Mouse (Mus musculus): ENCODE measurements at regions not wholly inside any gene's neighbourhood (a gene's known extent, or its start where the extent isn't known, plus 50 kb on each side); places are given as distances from the start of the nearest gene placed in this dataset.

DNA sequence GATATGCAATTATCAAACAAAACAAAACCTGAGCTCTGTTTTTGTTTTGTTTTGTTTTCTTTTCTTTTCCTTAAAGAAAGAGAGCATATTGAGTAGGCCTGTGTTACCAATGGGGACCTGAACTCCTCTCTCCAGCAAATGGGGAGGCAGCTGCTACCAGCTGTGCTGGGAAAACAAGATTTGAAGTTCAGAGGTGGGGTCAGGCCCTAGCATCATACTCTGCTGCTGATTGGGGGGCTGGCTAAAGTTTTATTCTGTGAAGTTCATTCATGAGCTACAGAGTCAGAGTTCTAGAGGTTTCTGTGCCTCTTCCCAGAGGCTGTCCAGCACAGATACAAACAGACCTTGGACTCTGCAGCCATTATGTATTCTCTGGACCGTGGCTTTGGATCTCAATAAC, 117.7 kb downstream of the Rassf10 start:
- TF ChIP-seq CTCF (IDR thresholded peaks at IDR 0.05) = no peak
- TF ChIP-seq EP300 (IDR thresholded peaks at IDR 0.05) = no peak
- Histone ChIP-seq H3K4me3 (ENCODE audit: low read depth, low read length) (no peak overlapping the region), H3K27ac (ENCODE audit: low read length) (no peak overlapping the region), H3K9ac (replicated peaks; ENCODE audit: low read depth) (no peak overlapping the region), H3K4me2 (replicated peaks; ENCODE audit: low read depth, low read length) (no peak overlapping the region), H3K27me3 (replicated peaks; ENCODE audit: insufficient read depth, low read length) (no peaks in the 10 kb centered on the region), H3K9me3 (ENCODE audit: low read length) (no peaks in the 10 kb centered on the region), H3K4me1 (ENCODE audit: insufficient read depth, low read depth, low read length) (no peaks in the 10 kb centered on the region), H3K36me3 (ENCODE audit: insufficient read depth, low read length) (no peaks in the 10 kb centered on the region)
- ATAC-seq = no peak
- no peak for DNase-seq (ENCODE audit: low spot score)
- WGBS = 73% methylated on average over 1 of the region's 1 CpGs

DNA sequence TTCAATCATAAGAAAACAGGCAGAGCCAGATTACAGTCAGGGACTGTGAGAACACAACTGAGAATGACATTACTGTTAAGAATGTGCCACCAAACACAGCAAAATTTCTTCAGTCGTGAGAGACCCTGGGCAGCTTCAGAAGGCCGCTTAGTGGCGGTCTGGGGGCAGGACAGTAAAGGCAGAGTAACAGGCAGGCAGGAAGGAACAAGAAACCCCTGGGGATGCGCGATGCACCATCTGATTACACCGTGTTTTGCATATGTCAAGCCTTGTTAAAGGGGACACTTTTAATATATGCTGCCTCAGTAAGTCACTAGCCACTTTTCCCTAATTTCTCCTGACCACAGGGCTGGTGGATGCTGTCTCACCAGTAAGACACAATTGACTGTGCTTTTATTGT, 120.0 kb downstream of the Rassf10 start:
- no peak for ATAC-seq
- WGBS = 66% methylated on average over 6 of the region's 6 CpGs
- H3K4me3 ChIP-seq (ENCODE audit: low read depth, low read length) = no peak overlapping the region

DNA sequence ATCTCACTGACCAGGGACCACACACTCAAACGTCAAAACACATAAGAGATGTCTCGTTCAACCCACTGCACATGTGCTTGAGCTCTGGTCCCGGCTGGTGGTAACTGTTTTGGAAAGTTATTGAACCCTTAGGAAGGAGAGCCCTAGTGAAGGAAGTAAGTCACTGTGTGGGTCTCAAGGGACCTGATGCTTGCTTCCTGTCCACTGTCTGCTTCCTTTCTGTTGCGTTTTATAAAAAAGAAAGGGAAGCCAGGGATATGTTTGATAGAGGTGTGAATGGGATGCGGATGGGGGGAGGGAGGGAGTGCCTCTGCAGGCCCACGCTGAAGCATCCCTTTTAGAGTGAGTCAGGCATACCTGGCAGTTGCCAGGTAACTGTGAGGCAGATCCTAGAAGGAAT, 121.6 kb downstream of the Rassf10 start:
- no peaks in the 10 kb centered on the region for H3K27me3 ChIP-seq (replicated peaks; ENCODE audit: insufficient read depth, low read length)
- no peak overlapping the region for H3K9ac ChIP-seq (replicated peaks; ENCODE audit: low read depth)
- ATAC-seq (no peak), DNase-seq (ENCODE audit: low spot score) (no peak)
- no peak overlapping the region for H3K27ac ChIP-seq (ENCODE audit: low read length)
- no peak for TF ChIP-seq EP300 (IDR thresholded peaks at IDR 0.05)
- TF ChIP-seq CTCF (IDR thresholded peaks at IDR 0.05) = no peak
- no peak overlapping the region for H3K4me2 ChIP-seq (replicated peaks; ENCODE audit: low read depth, low read length)
- no peaks in the 10 kb centered on the region for H3K4me1 ChIP-seq (ENCODE audit: insufficient read depth, low read depth, low read length)
- no peaks in the 10 kb centered on the region for H3K9me3 ChIP-seq (ENCODE audit: low read length)
- 42% methylated on average over 6 of the region's 6 CpGs for WGBS
- no peak overlapping the region for H3K4me3 ChIP-seq (ENCODE audit: low read depth, low read length)
- H3K36me3 ChIP-seq (ENCODE audit: insufficient read depth, low read length) = no peaks in the 10 kb centered on the region

More for the DNA sequence above, 120.0 kb downstream of the Rassf10 start:
- Histone ChIP-seq H3K4me1 (ENCODE audit: insufficient read depth, low read depth, low read length) (no peaks in the 10 kb centered on the region), H3K27me3 (replicated peaks; ENCODE audit: insufficient read depth, low read length) (no peaks in the 10 kb centered on the region), H3K36me3 (ENCODE audit: insufficient read depth, low read length) (no peaks in the 10 kb centered on the region), H3K9me3 (ENCODE audit: low read length) (no peaks in the 10 kb centered on the region), H3K27ac (ENCODE audit: low read length) (no peak overlapping the region), H3K9ac (replicated peaks; ENCODE audit: low read depth) (no peak overlapping the region), H3K4me2 (replicated peaks; ENCODE audit: low read depth, low read length) (no peak overlapping the region)
- TF ChIP-seq EP300 (IDR thresholded peaks at IDR 0.05) = no peak
- no peak for TF ChIP-seq CTCF (IDR thresholded peaks at IDR 0.05)
- no peak for DNase-seq (ENCODE audit: low spot score)

DNA sequence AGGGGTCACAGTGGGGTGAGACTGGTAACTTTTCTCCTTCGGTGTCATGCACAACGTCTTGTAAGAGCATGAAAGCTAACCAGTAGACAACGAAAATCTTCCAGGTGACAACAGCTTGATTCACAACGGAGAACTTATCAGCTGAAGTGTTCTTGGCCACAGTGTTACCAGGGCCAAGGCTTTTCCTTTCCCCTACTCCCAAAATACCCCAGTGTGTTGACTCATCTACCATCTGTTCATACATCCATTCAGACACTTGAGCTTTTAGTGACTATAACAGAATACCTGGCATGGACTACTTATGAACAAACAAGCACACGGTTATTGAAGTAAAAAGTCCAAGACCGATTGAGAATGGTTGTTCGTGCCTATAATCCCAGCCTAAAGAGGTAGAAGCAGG, 122.5 kb downstream of the Rassf10 start:
- H3K4me3 ChIP-seq (ENCODE audit: low read depth, low read length) = no peak overlapping the region
- WGBS = 73% methylated on average over 7 of the region's 7 CpGs
- H3K27ac ChIP-seq (ENCODE audit: low read length) = no peak overlapping the region
- H3K27me3 ChIP-seq (replicated peaks; ENCODE audit: insufficient read depth, low read length) = no peaks in the 10 kb centered on the region
- no peak for DNase-seq (ENCODE audit: low spot score)
- H3K9ac ChIP-seq (replicated peaks; ENCODE audit: low read depth) = no peak overlapping the region
- no peaks in the 10 kb centered on the region for H3K9me3 ChIP-seq (ENCODE audit: low read length)
- H3K4me2 ChIP-seq (replicated peaks; ENCODE audit: low read depth, low read length) = no peak overlapping the region
- TF ChIP-seq EP300 (IDR thresholded peaks at IDR 0.05) = no peak
- no peak for ATAC-seq
- no peaks in the 10 kb centered on the region for H3K4me1 ChIP-seq (ENCODE audit: insufficient read depth, low read depth, low read length)
- no peaks in the 10 kb centered on the region for H3K36me3 ChIP-seq (ENCODE audit: insufficient read depth, low read length)

DNA sequence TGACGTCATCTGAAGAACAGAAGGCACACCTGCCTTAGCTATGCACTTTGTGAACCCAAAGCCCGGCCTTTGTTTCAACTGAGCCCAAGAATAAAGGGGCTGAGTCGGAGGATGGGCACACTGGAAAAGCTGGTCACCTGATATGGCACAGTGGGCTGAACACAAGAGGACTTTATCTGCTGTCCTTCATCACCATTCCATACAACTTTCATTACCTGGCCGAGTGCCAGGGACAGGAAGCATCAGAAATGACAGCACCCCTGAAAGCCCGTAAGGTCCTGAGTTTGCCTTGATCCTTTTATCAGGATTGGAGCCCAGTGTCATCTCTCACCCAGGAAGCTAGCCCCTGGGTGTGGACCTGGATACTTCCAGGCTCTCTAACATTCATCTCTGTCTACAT, 126.1 kb upstream of the Arntl start:
- DNase-seq (ENCODE audit: low spot score) = no peak
- no peak overlapping the region for H3K27ac ChIP-seq (ENCODE audit: low read length)
- no peaks in the 10 kb centered on the region for H3K27me3 ChIP-seq (replicated peaks; ENCODE audit: insufficient read depth, low read length)
- H3K9ac ChIP-seq (replicated peaks; ENCODE audit: low read depth) = no peak overlapping the region
- no peak for ATAC-seq
- TF ChIP-seq CTCF (IDR thresholded peaks at IDR 0.05) (no peak), EP300 (IDR thresholded peaks at IDR 0.05) (no peak)
- H3K4me3 ChIP-seq (ENCODE audit: low read depth, low read length) = no peak overlapping the region
- peaks cover 4% of the 10 kb centered on the region; the same call in 1 of the 2 replicates for H3K4me1 ChIP-seq (ENCODE audit: insufficient read depth, low read depth, low read length)
- H3K9me3 ChIP-seq (ENCODE audit: low read length) = no peaks in the 10 kb centered on the region
- 39% methylated on average over 5 of the region's 5 CpGs for WGBS
- no peaks in the 10 kb centered on the region for H3K36me3 ChIP-seq (ENCODE audit: insufficient read depth, low read length)
- no peak overlapping the region for H3K4me2 ChIP-seq (replicated peaks; ENCODE audit: low read depth, low read length)

DNA sequence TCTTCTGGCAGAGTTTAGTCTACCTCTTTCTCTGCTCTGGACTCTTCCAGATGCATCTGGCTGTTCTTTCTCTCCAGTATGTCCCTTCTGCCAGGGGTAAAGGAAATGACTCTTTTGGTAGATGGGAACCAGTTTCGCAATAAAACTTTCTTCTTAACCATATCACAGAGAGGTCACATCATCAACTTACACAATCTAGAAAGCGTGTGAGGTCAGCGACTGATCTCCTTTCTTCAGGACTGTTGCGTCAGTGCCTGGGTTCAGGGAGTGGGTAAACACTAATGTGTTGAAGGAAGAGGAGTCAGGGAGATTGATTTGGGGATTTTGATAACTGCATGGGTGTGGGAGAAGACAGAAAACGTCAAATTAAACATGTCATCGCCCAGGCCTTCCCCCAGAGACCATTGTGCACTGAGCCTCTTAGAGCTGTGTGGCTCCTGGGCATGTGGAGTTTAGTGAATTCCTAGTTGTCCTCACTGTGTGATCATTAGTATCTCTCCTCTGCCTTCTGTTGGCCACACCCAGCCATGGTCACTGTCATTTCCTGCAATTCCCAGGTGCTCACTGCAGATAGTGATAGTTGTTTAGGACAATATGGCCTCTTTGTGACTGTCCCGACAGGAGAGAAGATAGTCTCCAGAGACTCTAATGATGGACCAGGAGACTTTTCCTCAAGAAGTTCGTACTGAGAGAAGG, 122.2 kb upstream of the Arntl start:
- DNase-seq (ENCODE audit: low spot score) (peak; percentile 85), ATAC-seq (peak; percentile 81)
- Histone ChIP-seq H3K9ac (replicated peaks; ENCODE audit: low read depth) (no peak overlapping the region), H3K9me3 (ENCODE audit: low read length) (no peaks in the 10 kb centered on the region), H3K4me3 (ENCODE audit: low read depth, low read length) (no peak overlapping the region), H3K36me3 (ENCODE audit: insufficient read depth, low read length) (no peaks in the 10 kb centered on the region), H3K4me1 (ENCODE audit: insufficient read depth, low read depth, low read length) (peaks cover 4% of the 10 kb centered on the region; the same call in 1 of the 2 replicates), H3K27ac (ENCODE audit: low read length) (0 out of 2 replicates have a peak overlapping the region, but pooled peaks have one; percentile 5), H3K4me2 (replicated peaks; ENCODE audit: low read depth, low read length) (no peak overlapping the region), H3K27me3 (replicated peaks; ENCODE audit: insufficient read depth, low read length) (no peaks in the 10 kb centered on the region)
- WGBS = 43% methylated on average over 8 of the region's 8 CpGs
- TF ChIP-seq CTCF (IDR thresholded peaks at IDR 0.05) (no peak), EP300 (IDR thresholded peaks at IDR 0.05) (peak; percentile 87)

All from lung, postnatal 0 days (tissue).